Mouse (Mus musculus) adrenal gland, adult 2 months (tissue): ENCODE measurements around the gene Acot10. TPM values are rescaled to one million over a fixed set of nuclear protein-coding genes. Genes with fewer than 3 reads are reported as not detected.
"Not testable (repeated sequence)": the region's sequence is repeated elsewhere in the genome, so short reads cannot be mapped to it uniquely, and the experiment has no call there.

Experiments used
- DNase-seq: peaks from one replicate; pipeline ENCODE4 v3.0.0; 2021
- long read RNA-seq: library from polyadenylated mRNA; stranded (forward); transcript quantifications from one replicate; pipeline ENCODE4 v2.0.0, GENCODE M21; 2021
- polyA plus RNA-seq: library from polyadenylated mRNA; depleted of rRNA; stranded (reverse); fragments of >200 nt; gene quantifications from 2 replicates; pipeline ENCODE4 v1.2.3, GENCODE M21; 2012; rRNA removed
- total RNA-seq, 2 experiments: library from RNA; stranded (reverse); gene quantifications; 2 replicates each; pipeline ENCODE4 v1.2.3; 2021

Acot10 gene
- total RNA-seq = under 1 TPM in 1 of 2 experiments, not detected in 1; 0.17 TPM
- not detected in 2 replicates for polyA plus RNA-seq
- long read RNA-seq = 0 reads

DNA sequence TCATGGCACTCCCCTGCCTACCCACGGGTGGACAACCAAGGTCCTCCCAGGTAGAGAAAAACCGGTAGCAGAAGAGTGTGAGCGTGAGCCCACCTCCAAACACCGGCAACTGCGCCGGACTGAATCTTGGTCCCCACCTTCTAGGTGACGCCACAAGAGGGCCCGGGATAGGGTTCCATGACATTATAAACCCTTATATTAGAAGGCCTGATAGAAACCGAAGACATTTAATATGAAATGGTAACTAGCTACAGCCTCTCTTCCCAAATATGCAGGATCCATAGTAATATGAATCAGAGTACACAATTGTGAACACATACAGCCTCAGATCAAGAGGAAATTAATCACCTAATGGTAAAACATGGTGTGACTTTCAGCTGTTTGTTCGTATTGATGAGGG, at the start of gene Acot10:
Gene Acot10 (minus strand): TSS at position 101 of the 400 bp plus-strand sequence.
- DNase-seq = no peak

DNA sequence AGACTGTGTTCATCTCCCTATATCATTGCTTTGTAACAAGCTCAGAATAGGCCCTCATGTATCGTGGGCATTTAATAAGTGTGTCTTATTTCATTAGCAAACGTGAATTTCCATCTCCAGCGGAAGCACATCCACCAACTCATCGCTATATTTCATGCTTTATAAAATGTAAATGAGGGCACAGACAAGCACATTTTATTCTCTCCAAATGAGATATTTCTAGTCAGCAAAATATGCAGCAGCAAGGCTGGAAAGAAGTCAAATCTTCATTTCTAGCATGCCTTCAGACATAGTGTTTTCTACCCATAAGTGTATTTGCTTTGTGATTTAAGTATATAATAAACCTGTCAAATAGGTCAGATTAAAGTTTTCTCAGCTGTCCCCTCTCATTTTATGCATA, 45.3 kb upstream of the Acot10 start:
- no peak for DNase-seq

GRCm38 (mm10) chr15:20696229-20696628, 29.7 kb upstream of the Acot10 start:
- no peak for DNase-seq

GRCm38 (mm10) chr15:20684200-20684599, 17.6 kb upstream of the Acot10 start:
- DNase-seq = no peak

GRCm38 (mm10) chr15:20682719-20683118, 16.2 kb upstream of the Acot10 start:
- no peak for DNase-seq

DNA sequence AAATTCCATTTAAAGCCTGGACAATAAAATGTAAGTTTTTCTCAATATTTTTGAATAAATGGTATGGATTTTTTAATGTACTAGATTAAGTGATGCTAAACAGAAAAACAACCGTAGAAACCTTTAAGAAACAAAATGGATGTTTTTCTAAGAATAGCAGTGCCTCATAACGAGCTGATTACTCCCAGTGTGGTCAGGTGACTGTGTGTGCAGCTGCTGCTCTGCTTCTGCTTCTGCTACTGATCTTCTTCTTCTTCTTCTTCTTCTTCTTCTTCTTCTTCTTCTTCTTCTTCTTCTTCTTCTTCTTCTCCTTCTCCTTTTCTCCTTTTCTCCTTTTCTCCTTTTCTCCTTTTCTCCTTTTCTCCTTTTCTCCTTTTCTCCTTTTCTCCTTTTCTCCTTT, 3.0 kb upstream of the Acot10 start:
- not testable (repeated sequence) for DNase-seq

DNA sequence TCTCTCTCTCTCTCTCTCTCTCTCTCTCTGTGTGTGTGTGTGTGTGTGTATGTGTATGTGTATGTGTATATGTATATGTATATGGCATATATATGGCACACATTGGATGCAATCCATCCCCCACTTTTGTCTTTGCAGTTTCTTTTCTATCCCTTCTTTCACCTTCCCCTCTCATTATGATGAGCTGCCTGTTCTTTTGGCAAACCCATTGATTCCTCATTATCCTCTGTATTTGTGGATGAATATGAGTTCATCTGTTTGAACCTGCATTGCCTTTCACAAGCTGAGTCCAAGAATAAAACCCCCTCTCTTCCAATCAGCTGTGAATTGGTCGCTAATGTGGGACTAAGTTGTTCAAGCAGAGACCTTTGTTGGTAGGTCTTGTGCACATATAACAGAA, 1.4 kb upstream of the Acot10 start:
- no peak for DNase-seq

DNA sequence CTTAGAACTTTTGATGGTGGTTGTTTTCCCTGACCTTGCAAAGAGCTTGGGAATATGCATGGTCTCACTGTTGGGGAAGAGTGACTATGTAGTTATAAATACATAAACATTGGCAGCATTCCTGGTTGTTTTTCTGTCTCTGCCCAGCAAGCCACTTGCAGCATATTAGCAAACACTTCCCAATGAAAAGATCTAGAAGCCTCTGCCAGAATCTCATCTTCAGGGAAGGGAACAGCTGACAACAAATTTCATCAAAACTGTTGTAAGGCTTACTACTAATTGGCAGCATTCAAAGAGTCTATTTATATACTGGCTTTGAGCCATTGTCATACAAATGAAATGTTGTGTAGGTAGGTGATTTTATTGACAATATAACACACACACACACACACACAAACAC, 800 bp upstream of the Acot10 start:
- DNase-seq = no peak

DNA sequence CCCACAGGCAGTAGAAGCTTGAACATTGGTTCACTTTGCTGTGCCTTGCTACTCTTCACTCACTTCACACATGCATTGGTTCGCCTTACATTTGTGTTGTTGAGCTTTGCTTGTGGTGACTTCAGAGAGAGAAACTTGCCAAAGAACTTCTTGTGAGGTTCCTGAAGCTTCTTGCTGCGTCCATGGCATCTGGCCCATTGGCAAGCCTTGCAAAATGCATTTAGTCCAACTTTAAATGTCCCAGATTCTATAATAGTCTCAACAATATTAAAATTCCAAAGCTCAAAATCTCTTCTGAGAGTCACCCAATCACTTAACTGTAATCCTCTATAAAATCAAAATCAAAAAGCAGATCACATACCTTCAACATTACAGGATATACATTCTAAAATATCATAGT, 6.3 kb downstream of the Acot10 start:
- no peak for DNase-seq

- no peak for DNase-seq
These were observed 23.6 kb downstream of the Acot10 start for GRCm38 (mm10) chr15:20642905-20643414.

DNA sequence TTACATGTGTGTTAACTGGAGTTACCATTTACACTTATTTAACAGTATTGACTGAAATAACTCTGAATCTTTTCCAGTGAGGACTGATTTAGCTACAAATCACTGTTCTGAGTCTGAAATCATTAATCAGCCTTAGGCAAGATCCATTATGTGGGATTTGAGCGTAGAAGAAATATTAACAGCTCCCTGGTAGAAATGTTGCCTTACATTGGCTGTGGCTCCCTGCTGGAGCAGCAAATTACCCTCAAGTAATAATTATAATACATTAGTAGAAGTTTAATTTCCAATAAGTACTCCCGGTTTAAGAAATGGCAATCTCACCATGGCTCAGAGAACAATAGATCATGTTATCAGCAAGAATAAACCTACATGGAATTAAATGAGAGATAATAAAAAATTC, 27.4 kb downstream of the Acot10 start:
- DNase-seq = no peak

- no peak for DNase-seq
These were observed 32.0 kb downstream of the Acot10 start for GRCm38 (mm10) chr15:20634593-20634992.

Other genes starting within 250 kb of the Acot10 start
- gene Cdh12, start 217.5 kb downstream of the Acot10 start, total RNA-seq = under 1 TPM; 0.03 to 0.09 TPM
- gene Cdh12, start 217.5 kb downstream of the Acot10 start, polyA plus RNA-seq = not detected in 2 replicates